Mouse (Mus musculus) CH12.LX (cell line): Measurements from ENCODE around the gene Psma7. TPM values are rescaled to one million over a fixed set of nuclear protein-coding genes. Genes with fewer than 3 reads are reported as not detected.

ENCODE experiments used
- DNase-seq: peaks from one replicate; pipeline ENCODE4 v3.0.0-alpha.2; 2013; ENCODE audit errors: extremely low read depth
- H3K27ac ChIP-seq: 2 replicates; pipeline ENCODE4 v1.5.1; 2012; ENCODE audit warnings: low read depth, mild to moderate bottlenecking, control low read depth, moderate library complexity; ENCODE audit not compliant: insufficient read depth
- H3K27me3 ChIP-seq: replicated peaks from 2 replicates; pipeline ENCODE3; 2012; ENCODE audit warnings: inconsistent platforms
- H3K36me3 ChIP-seq, 2 experiments: replicated peaks in 1 of 2; 2 replicates each; pipeline versions ENCODE3 to v1.6.1; 2012; ENCODE audit warnings: inconsistent platforms in 1 of 2, low read length in 1 of 2, mild to moderate bottlenecking in 1 of 2, mixed read lengths in 1 of 2, moderate library complexity in 1 of 2; ENCODE audit not compliant: control insufficient read depth in 1 of 2, insufficient read depth in 1 of 2
- H3K4me1 ChIP-seq, 2 experiments: 2 replicates each; pipeline ENCODE4 v1.6.1; 2012; ENCODE audit warnings: inconsistent platforms in 1 of 2, moderate library complexity in 1 of 2; ENCODE audit not compliant: insufficient read depth in 2 of 2, control insufficient read depth in 1 of 2
- H3K4me2 ChIP-seq: 2 replicates; pipeline ENCODE4 v1.6.1; 2012; ENCODE audit warnings: low read depth, mild to moderate bottlenecking, control low read depth; ENCODE audit not compliant: poor library complexity, insufficient read depth, severe bottlenecking
- H3K4me3 ChIP-seq, 3 experiments: fragments of 150-350 bp in 1 of 3; sonication (generic) in 1 of 3; replicated peaks in 1 of 3; 2 replicates each; pipeline versions ENCODE3 to v1.5.1; 2011 to 2012; ENCODE audit warnings: low read depth in 2 of 3, low read length in 2 of 3, mild to moderate bottlenecking in 2 of 3, moderate library complexity in 2 of 3, control low read depth in 1 of 3, improper control_type of control experiment in 1 of 3, inconsistent platforms in 1 of 3, mixed read lengths in 1 of 3; ENCODE audit not compliant: poor library complexity in 1 of 3
- H3K79me2 ChIP-seq: replicated peaks from 2 replicates; pipeline ENCODE4 v1.6.1; 2012; ENCODE audit warnings: mild to moderate bottlenecking, moderate library complexity; ENCODE audit not compliant: control insufficient read depth, poor library complexity, insufficient read depth, severe bottlenecking; ENCODE audit errors: extremely low read depth
- H3K9ac ChIP-seq: 2 replicates; pipeline ENCODE4 v1.6.1; 2012; ENCODE audit warnings: low read depth, mild to moderate bottlenecking, control low read depth, moderate library complexity; ENCODE audit not compliant: insufficient read depth
- H3K9me3 ChIP-seq: replicated peaks from 2 replicates; pipeline ENCODE3; 2012; ENCODE audit warnings: low read length, inconsistent platforms, mixed read lengths
- ELF1 ChIP-seq: IDR thresholded peaks from 2 replicates; pipeline ENCODE4 v1.6.1; 2014; ENCODE audit warnings: low read depth, mild to moderate bottlenecking, inconsistent platforms, low read length, improper control_type of control experiment
- EP300 ChIP-seq: IDR thresholded peaks from 2 replicates; pipeline ENCODE4 v1.6.1; 2011; ENCODE audit warnings: low read length, improper control_type of control experiment
- HCFC1 ChIP-seq: IDR thresholded peaks from 2 replicates; pipeline ENCODE4 v1.6.1; 2012; ENCODE audit warnings: low read depth, mild to moderate bottlenecking, inconsistent platforms, low read length, improper control_type of control experiment
- JUN ChIP-seq: IDR thresholded peaks from 2 replicates; pipeline ENCODE4 v1.6.1; 2011; ENCODE audit warnings: low read depth, mild to moderate bottlenecking, low read length, improper control_type of control experiment, moderate library complexity; ENCODE audit not compliant: insufficient read depth
- KAT2A ChIP-seq: IDR thresholded peaks from 2 replicates; pipeline ENCODE4 v1.6.1; 2012; ENCODE audit warnings: low read length, improper control_type of control experiment, inconsistent platforms; ENCODE audit not compliant: insufficient replicate concordance
- MAX ChIP-seq: IDR thresholded peaks from 2 replicates; pipeline ENCODE4 v1.6.1; 2011; ENCODE audit warnings: low read length, improper control_type of control experiment
- MEF2A ChIP-seq: IDR thresholded peaks from 2 replicates; pipeline ENCODE4 v1.6.1; 2014; ENCODE audit warnings: low read depth, mild to moderate bottlenecking, inconsistent platforms, low read length, improper control_type of control experiment, borderline replicate concordance
- MXI1 ChIP-seq: IDR thresholded peaks from 2 replicates; pipeline ENCODE4 v1.6.1; 2011; ENCODE audit warnings: mild to moderate bottlenecking, low read depth, low read length, improper control_type of control experiment
- MYC ChIP-seq: IDR thresholded peaks from 2 replicates; pipeline ENCODE4 v1.6.1; 2011; ENCODE audit warnings: low read depth, mild to moderate bottlenecking, improper control_type of control experiment, low read length
- NELFE ChIP-seq: IDR thresholded peaks from 2 replicates; pipeline ENCODE4 v1.6.1; 2011; ENCODE audit warnings: low read depth, low read length, improper control_type of control experiment
- PAX5 ChIP-seq: IDR thresholded peaks from 2 replicates; pipeline ENCODE4 v1.6.1; 2012; ENCODE audit warnings: low read length, inconsistent platforms, mixed read lengths
- RAD21 ChIP-seq: IDR thresholded peaks from 2 replicates; pipeline ENCODE4 v1.6.1; 2011; ENCODE audit warnings: low read depth, mild to moderate bottlenecking, low read length, improper control_type of control experiment, moderate library complexity
- RCOR1 ChIP-seq: conservative IDR thresholded peaks from 2 replicates; pipeline ENCODE4 v1.6.1; 2012; ENCODE audit warnings: low read depth, mild to moderate bottlenecking, inconsistent platforms, low read length, improper control_type of control experiment
- SMC3 ChIP-seq: IDR thresholded peaks from 2 replicates; pipeline ENCODE4 v1.6.1; 2011; ENCODE audit warnings: low read depth, low read length, improper control_type of control experiment
- UBTF ChIP-seq: IDR thresholded peaks from 2 replicates; pipeline ENCODE4 v1.6.1; 2012; ENCODE audit warnings: low read depth, mild to moderate bottlenecking, inconsistent platforms, low read length, improper control_type of control experiment, moderate library complexity
- USF1 ChIP-seq: IDR thresholded peaks from 2 replicates; pipeline ENCODE4 v1.6.1; 2014; ENCODE audit warnings: low read depth, mild to moderate bottlenecking, inconsistent platforms, low read length, improper control_type of control experiment
- USF2 ChIP-seq: conservative IDR thresholded peaks from 2 replicates; pipeline ENCODE4 v1.6.1; 2011; ENCODE audit warnings: low read depth, low read length, improper control_type of control experiment
- ZC3H11A ChIP-seq: IDR thresholded peaks from 2 replicates; pipeline ENCODE4 v1.6.1; 2012; ENCODE audit warnings: low read depth, mild to moderate bottlenecking, inconsistent platforms, low read length, improper control_type of control experiment
- ZMIZ1 ChIP-seq: IDR thresholded peaks from 2 replicates; pipeline ENCODE4 v1.6.1; 2012; ENCODE audit warnings: low read depth, mild to moderate bottlenecking, inconsistent platforms, low read length, improper control_type of control experiment
- ZNF384 ChIP-seq: IDR thresholded peaks from 2 replicates; pipeline ENCODE4 v1.6.1; 2012; ENCODE audit warnings: low read depth, low read length, improper control_type of control experiment, inconsistent platforms
- dilution Hi-C: fragments of 300-500 bp; cut with MboI; formaldehyde crosslinking; loops from 2 replicates; pipeline ENCODE4 v1.14.3; 2020; ENCODE audit warnings: low sequenced_read_pairs; ENCODE audit not compliant: extremely low pct_unique_long_range_greater_than_20kb, extremely low pct_ligation_motif_present
- in situ Hi-C: fragments of 300-500 bp; cut with MboI; formaldehyde crosslinking; loops from 3 replicates; pipeline ENCODE4 v1.14.3; 2019; ENCODE audit warnings: low sequenced_read_pairs, low pct_ligation_motif_present, low pct_unique_long_range_greater_than_20kb, mixed read lengths
- polyA plus RNA-seq: library from polyadenylated mRNA; unstranded; fragments of >175 nt; gene quantifications from 2 replicates; pipeline ENCODE4 v1.2.1, GENCODE M21; 2012; ENCODE audit warnings: low read depth; ENCODE audit not compliant: insufficient read length
- total RNA-seq, 2 experiments: library from RNA; depleted of rRNA; stranded (reverse); fragments of 300-350 nt in 1 of 2; fragments of >200 nt in 1 of 2; gene quantifications; 2 replicates each; pipeline ENCODE4 v1.2.3; 2012 to 2014

The Psma7 gene
- total and polyA plus RNA-seq, 3 experiments, result 443 to 569 (median 466) TPM

DNA sequence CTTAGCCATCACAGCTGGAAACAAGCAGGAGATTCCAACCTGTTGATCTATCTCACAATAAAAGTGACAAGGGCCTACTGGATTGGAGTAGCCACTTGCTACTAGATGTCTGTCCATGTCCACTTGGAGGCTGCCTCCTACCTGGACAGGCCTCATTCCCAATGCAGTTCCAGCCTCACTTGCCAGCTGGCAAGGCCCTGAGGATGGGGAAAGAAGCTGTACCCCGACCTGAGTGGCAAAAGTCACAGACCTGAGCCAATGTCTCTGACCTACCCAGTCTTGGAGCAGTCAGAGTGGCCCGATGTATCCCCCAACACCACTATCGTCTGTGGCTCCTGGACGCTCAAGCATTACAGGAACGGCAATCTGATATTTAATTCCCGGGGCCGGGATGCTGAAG, 28.5 kb downstream of the Psma7 start:
- no peaks in the 10 kb centered on the region for H3K4me1 ChIP-seq
- in situ Hi-C loops, result no loop called here
- no peak overlapping the region for H3K27ac ChIP-seq
- no peaks in the 10 kb centered on the region for H3K36me3 ChIP-seq
- dilution Hi-C loops, result no loop called here
- no peak overlapping the region for H3K9ac ChIP-seq
- no peak overlapping the region for H3K4me2 ChIP-seq
- no peak overlapping the region for H3K4me3 ChIP-seq
- H3K79me2 ChIP-seq, result no peaks in the 10 kb centered on the region
- no peak for DNase-seq
- peaks cover 52% of the 10 kb centered on the region for H3K27me3 ChIP-seq
- TF ChIP-seq UBTF (no peak), NELFE (no peak), MXI1 (no peak), MEF2A (no peak), ELF1 (no peak), ZMIZ1 (no peak), SMC3 (no peak), RAD21 (no peak), USF1 (no peak), KAT2A (no peak), ZC3H11A (no peak), MAX (no peak), MYC (no peak), ZNF384 (no peak)
- peaks cover 21% of the 10 kb centered on the region for H3K9me3 ChIP-seq

DNA sequence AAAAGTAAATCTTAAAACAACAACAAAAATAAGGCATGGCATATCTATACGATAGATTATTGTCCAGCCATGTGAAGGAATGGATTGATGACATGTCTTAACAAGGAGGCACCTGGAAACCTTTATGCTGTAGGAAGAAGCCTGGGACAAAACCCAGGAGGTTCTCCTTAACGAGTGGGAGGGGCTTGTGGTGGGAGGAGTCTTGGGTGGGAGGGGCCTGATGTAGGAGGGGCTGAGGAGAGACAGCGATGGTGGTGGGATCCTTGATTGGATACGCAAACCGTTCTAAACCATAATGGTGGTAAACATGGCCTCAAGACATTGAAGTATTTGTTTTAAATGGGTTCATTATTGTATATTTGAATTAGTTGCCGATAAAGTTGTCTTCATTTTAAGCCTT, 30.9 kb downstream of the Psma7 start:
- H3K9me3 ChIP-seq, result peaks cover 25% of the 10 kb centered on the region
- no peak overlapping the region for H3K9ac ChIP-seq
- in situ Hi-C loops, result no loop called here
- H3K4me1 ChIP-seq, result no peaks in the 10 kb centered on the region
- H3K27ac ChIP-seq, result no peak overlapping the region
- no peak overlapping the region for H3K4me2 ChIP-seq
- dilution Hi-C loops, result no loop called here
- no peak for DNase-seq
- H3K36me3 ChIP-seq, result no peaks in the 10 kb centered on the region
- peaks cover 54% of the 10 kb centered on the region for H3K27me3 ChIP-seq
- H3K4me3 ChIP-seq, result no peak overlapping the region
- no peaks in the 10 kb centered on the region for H3K79me2 ChIP-seq
- no peak for TF ChIP-seq USF2
- no peak for TF ChIP-seq HCFC1
- TF ChIP-seq RCOR1, result no peak
- TF ChIP-seq ELF1, result no peak
- TF ChIP-seq JUN, result no peak
- TF ChIP-seq ZMIZ1, result no peak
- no peak for TF ChIP-seq PAX5
- TF ChIP-seq ZC3H11A, result no peak
- TF ChIP-seq USF1, result no peak
- TF ChIP-seq EP300, result no peak
